Mouse (Mus musculus) MEL (cell line): ENCODE data around the gene Gm42791. TPM values are rescaled to one million over a fixed set of nuclear protein-coding genes. Genes with fewer than 3 reads are reported as not detected.

ENCODE experiments used
- DNase-seq: peaks from one replicate; pipeline ENCODE4 v3.0.0; 2011; ENCODE audit warnings: low read depth, low spot score
- H3K27ac ChIP-seq: 2 replicates; pipeline ENCODE4 v1.5.1; 2012; ENCODE audit warnings: low read depth, mild to moderate bottlenecking, control low read depth, low read length, moderate library complexity; ENCODE audit not compliant: control insufficient read depth
- H3K27me3 ChIP-seq, 2 experiments: fragments of 150-350 bp in 1 of 2; sonication (generic) in 1 of 2; 2 replicates each; pipeline ENCODE4 v1.6.1; 2012; ENCODE audit warnings: low read length in 2 of 2, mild to moderate bottlenecking in 2 of 2, improper control_type of control experiment in 1 of 2, moderate library complexity in 1 of 2; ENCODE audit not compliant: insufficient read depth in 2 of 2, control insufficient read depth in 1 of 2
- H3K36me3 ChIP-seq, 2 experiments: 2 replicates each; pipeline ENCODE4 v1.6.1; 2012 to 2014; ENCODE audit warnings: low read length in 2 of 2, improper control_type of control experiment in 1 of 2, inconsistent platforms in 1 of 2, mild to moderate bottlenecking in 1 of 2; ENCODE audit not compliant: insufficient read depth in 2 of 2, control insufficient read depth in 1 of 2
- H3K4me1 ChIP-seq, 2 experiments: fragments of 150-350 bp in 1 of 2; sonication (generic) in 1 of 2; 2 replicates each; pipeline ENCODE4 v1.6.1; 2012; ENCODE audit warnings: low read length in 2 of 2, improper control_type of control experiment in 1 of 2, mild to moderate bottlenecking in 1 of 2; ENCODE audit not compliant: insufficient read depth in 2 of 2, control insufficient read depth in 1 of 2
- H3K4me3 ChIP-seq, 2 experiments: fragments of 150-350 bp in 1 of 2; sonication (generic) in 1 of 2; 2 replicates each; pipeline ENCODE4 v1.5.1; 2012; ENCODE audit warnings: low read depth in 2 of 2, low read length in 2 of 2, mild to moderate bottlenecking in 2 of 2, moderate library complexity in 2 of 2, control low read depth in 1 of 2, improper control_type of control experiment in 1 of 2; ENCODE audit not compliant: control insufficient read depth in 1 of 2, insufficient read depth in 1 of 2
- H3K79me2 ChIP-seq: 2 replicates; pipeline ENCODE4 v1.6.1; 2012; ENCODE audit warnings: mild to moderate bottlenecking, low read length, moderate library complexity; ENCODE audit not compliant: control insufficient read depth, poor library complexity, insufficient read depth
- H3K9ac ChIP-seq: 2 replicates; pipeline ENCODE4 v1.6.1; 2012; ENCODE audit warnings: low read depth, mild to moderate bottlenecking, control low read depth, low read length, moderate library complexity; ENCODE audit not compliant: control insufficient read depth, poor library complexity, severe bottlenecking
- H3K9me3 ChIP-seq: fragments of 150-350 bp; sonication (generic); replicated peaks from 2 replicates; pipeline ENCODE4 v1.6.1; 2012; ENCODE audit warnings: mild to moderate bottlenecking, low read length, improper control_type of control experiment, moderate library complexity; ENCODE audit not compliant: insufficient read depth
- BHLHE40 ChIP-seq: IDR thresholded peaks from 2 replicates; pipeline ENCODE4 v1.6.1; 2012; ENCODE audit warnings: low read depth, mild to moderate bottlenecking, inconsistent platforms, low read length, improper control_type of control experiment, borderline replicate concordance
- CTCF ChIP-seq, 3 experiments: IDR thresholded peaks in 2 of 3; conservative IDR thresholded peaks in 1 of 3; 2 replicates each; pipeline ENCODE4 v1.5.1; 2011 to 2012; ENCODE audit warnings: low read length in 3 of 3, low read depth in 2 of 3, mild to moderate bottlenecking in 2 of 3, improper control_type of control experiment in 1 of 3, inconsistent platforms in 1 of 3, mixed read lengths in 1 of 3, moderate library complexity in 1 of 3; ENCODE audit not compliant: control insufficient read depth in 1 of 3, insufficient read depth in 1 of 3, poor library complexity in 1 of 3, severe bottlenecking in 1 of 3
- E2F4 ChIP-seq: IDR thresholded peaks from 2 replicates; pipeline ENCODE4 v1.6.1; 2011; ENCODE audit warnings: low read depth, low read length, improper control_type of control experiment, borderline replicate concordance
- ELF1 ChIP-seq: IDR thresholded peaks from 2 replicates; pipeline ENCODE4 v1.6.1; 2014; ENCODE audit warnings: low read depth, mild to moderate bottlenecking, inconsistent platforms, low read length, improper control_type of control experiment, moderate library complexity
- EP300 ChIP-seq, 2 experiments: IDR thresholded peaks; 2 replicates each; pipeline ENCODE4 v1.6.1; 2011; ENCODE audit warnings: improper control_type of control experiment in 2 of 2, low read length in 2 of 2, low read depth in 1 of 2, mild to moderate bottlenecking in 1 of 2
- ETS1 ChIP-seq: IDR thresholded peaks from 2 replicates; pipeline ENCODE4 v1.6.1; 2012; ENCODE audit warnings: low read depth, mild to moderate bottlenecking, inconsistent platforms, low read length, improper control_type of control experiment, moderate library complexity
- GABPA ChIP-seq: IDR thresholded peaks from 2 replicates; pipeline ENCODE4 v1.6.1; 2012; ENCODE audit warnings: low read depth, mild to moderate bottlenecking, inconsistent platforms, low read length, improper control_type of control experiment, moderate library complexity
- GATA1 ChIP-seq: IDR thresholded peaks from 2 replicates; pipeline ENCODE4 v1.6.1; 2011; ENCODE audit warnings: low read depth, low read length, improper control_type of control experiment
- HCFC1 ChIP-seq: IDR thresholded peaks from 2 replicates; pipeline ENCODE4 v1.6.1; 2012; ENCODE audit warnings: low read depth, mild to moderate bottlenecking, inconsistent platforms, low read length, improper control_type of control experiment, moderate library complexity
- JUND ChIP-seq: IDR thresholded peaks from 2 replicates; pipeline ENCODE4 v1.6.1; 2011; ENCODE audit warnings: low read depth, mild to moderate bottlenecking, improper control_type of control experiment, low read length
- MAFK ChIP-seq: IDR thresholded peaks from 2 replicates; pipeline ENCODE4 v1.6.1; 2011; ENCODE audit warnings: low read depth, mild to moderate bottlenecking, low read length, improper control_type of control experiment, borderline replicate concordance
- MAZ ChIP-seq: IDR thresholded peaks from 2 replicates; pipeline ENCODE4 v1.6.1; 2012; ENCODE audit warnings: low read depth, mild to moderate bottlenecking, inconsistent platforms, low read length, improper control_type of control experiment
- MEF2A ChIP-seq: IDR thresholded peaks from 2 replicates; pipeline ENCODE4 v1.6.1; 2014; ENCODE audit warnings: low read depth, mild to moderate bottlenecking, inconsistent platforms, low read length, improper control_type of control experiment; ENCODE audit not compliant: poor library complexity, insufficient replicate concordance, severe bottlenecking; ENCODE audit errors: extremely low read depth
- MXI1 ChIP-seq: IDR thresholded peaks from 2 replicates; pipeline ENCODE4 v1.6.1; 2011; ENCODE audit warnings: mild to moderate bottlenecking, low read depth, low read length, improper control_type of control experiment
- MYB ChIP-seq: IDR thresholded peaks from 2 replicates; pipeline ENCODE4 v1.6.1; 2011; ENCODE audit warnings: mild to moderate bottlenecking, low read depth, low read length, improper control_type of control experiment
- MYC ChIP-seq: IDR thresholded peaks from 2 replicates; pipeline ENCODE4 v1.6.1; 2011; ENCODE audit warnings: low read depth, mild to moderate bottlenecking, low read length, improper control_type of control experiment, moderate library complexity
- NRF1 ChIP-seq: IDR thresholded peaks from 2 replicates; pipeline ENCODE4 v1.6.1; 2014; ENCODE audit warnings: low read depth, mild to moderate bottlenecking, inconsistent platforms, low read length, improper control_type of control experiment, moderate library complexity; ENCODE audit not compliant: poor library complexity, insufficient read depth, severe bottlenecking
- POLR2A ChIP-seq, 2 experiments: IDR thresholded peaks; 2 replicates each; pipeline ENCODE4 v1.6.1; 2011 to 2012; ENCODE audit warnings: low read length in 2 of 2, mild to moderate bottlenecking in 2 of 2, control low read depth in 1 of 2, improper control_type of control experiment in 1 of 2, low read depth in 1 of 2, moderate library complexity in 1 of 2; ENCODE audit not compliant: control insufficient read depth in 1 of 2, insufficient read depth in 1 of 2, poor library complexity in 1 of 2
- POLR2AphosphoS5 ChIP-seq: IDR thresholded peaks from 2 replicates; pipeline ENCODE4 v1.6.1; 2012; ENCODE audit warnings: low read depth, borderline replicate concordance, mild to moderate bottlenecking, inconsistent platforms, low read length, moderate library complexity, mixed read lengths
- RCOR1 ChIP-seq: IDR thresholded peaks from 2 replicates; pipeline ENCODE4 v1.6.1; 2012; ENCODE audit warnings: low read depth, mild to moderate bottlenecking, inconsistent platforms, low read length, improper control_type of control experiment
- SIN3A ChIP-seq: IDR thresholded peaks from 2 replicates; pipeline ENCODE4 v1.6.1; 2012; ENCODE audit warnings: low read length, improper control_type of control experiment, inconsistent platforms
- TAL1 ChIP-seq: IDR thresholded peaks from 2 replicates; pipeline ENCODE4 v1.6.1; 2012; ENCODE audit warnings: mild to moderate bottlenecking, inconsistent platforms, low read length, moderate library complexity, mixed read lengths
- TBP ChIP-seq: IDR thresholded peaks from 2 replicates; pipeline ENCODE4 v1.8.0; 2011; ENCODE audit warnings: low read depth, low read length, improper control_type of control experiment
- TCF12 ChIP-seq: IDR thresholded peaks from 2 replicates; pipeline ENCODE4 v1.6.1; 2014; ENCODE audit warnings: low read depth, mild to moderate bottlenecking, inconsistent platforms, low read length, improper control_type of control experiment, moderate library complexity
- USF1 ChIP-seq: IDR thresholded peaks from 2 replicates; pipeline ENCODE4 v1.6.1; 2014; ENCODE audit warnings: low read depth, mild to moderate bottlenecking, inconsistent platforms, low read length, improper control_type of control experiment, moderate library complexity
- ZC3H11A ChIP-seq: IDR thresholded peaks from 2 replicates; pipeline ENCODE4 v1.6.1; 2012; ENCODE audit warnings: low read depth, mild to moderate bottlenecking, inconsistent platforms, low read length, improper control_type of control experiment
- ZKSCAN1 ChIP-seq: IDR thresholded peaks from 2 replicates; pipeline ENCODE4 v1.6.1; 2012; ENCODE audit warnings: low read depth, mild to moderate bottlenecking, inconsistent platforms, low read length, improper control_type of control experiment, moderate library complexity
- ZMIZ1 ChIP-seq: IDR thresholded peaks from 2 replicates; pipeline ENCODE4 v1.6.1; 2012; ENCODE audit warnings: low read depth, mild to moderate bottlenecking, inconsistent platforms, low read length, improper control_type of control experiment, moderate library complexity
- ZNF384 ChIP-seq: IDR thresholded peaks from 2 replicates; pipeline ENCODE4 v1.6.1; 2012; ENCODE audit warnings: low read depth, mild to moderate bottlenecking, inconsistent platforms, low read length, improper control_type of control experiment
- polyA plus RNA-seq, 2 experiments: library from polyadenylated mRNA; stranded (reverse) in 1 of 2; unstranded in 1 of 2; fragments of >175 nt in 1 of 2; fragments of >200 nt in 1 of 2; gene quantifications; 2 replicates each; pipeline versions ENCODE4 v1.2.1 to v1.2.4; 2012; ENCODE audit warnings: low replicate concordance in 2 of 2, low read depth in 1 of 2; ENCODE audit not compliant: insufficient read length in 2 of 2, insufficient read depth in 1 of 2, missing spikeins in 1 of 2
- total RNA-seq: library from RNA; depleted of rRNA; stranded (reverse); fragments of 300-350 nt; gene quantifications from 2 replicates; pipeline ENCODE4 v1.2.3, GENCODE M21; 2012

Gene Gm42791
- total and polyA plus RNA-seq, 3 experiments, result 1.2 to 2.1 TPM; not detected in 1

DNA sequence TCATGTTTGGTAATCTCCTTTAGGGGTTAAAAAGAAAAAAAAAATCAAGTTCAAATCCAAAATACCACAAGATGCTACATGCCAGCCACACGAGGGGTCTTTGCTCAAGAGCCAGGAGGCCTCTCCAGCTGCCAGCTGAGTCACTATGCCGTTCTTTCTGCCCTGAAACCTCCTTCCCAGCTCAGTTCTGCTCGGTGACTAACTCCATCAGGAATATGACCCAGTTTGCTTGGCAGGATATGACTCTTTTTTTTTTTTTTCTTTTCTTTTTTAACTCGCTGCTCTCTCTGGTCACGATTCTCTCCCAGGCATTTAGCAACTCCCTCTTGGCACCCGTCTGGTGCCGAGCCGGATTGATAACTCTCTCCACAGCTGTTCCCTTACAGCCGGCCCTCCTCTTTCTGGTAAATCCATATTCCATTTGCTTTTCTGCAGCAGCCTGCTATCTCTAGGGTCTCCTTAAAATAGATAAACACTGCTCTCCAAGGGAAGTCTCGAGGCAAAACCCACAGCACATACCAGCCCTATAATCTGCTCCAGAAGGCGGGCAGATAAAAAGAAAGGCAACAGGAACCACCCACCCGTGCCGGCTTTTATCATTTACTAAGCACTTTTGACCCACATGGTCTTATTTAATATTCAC lies 29.1 kb downstream of the Gm42791 start:
- H3K9ac ChIP-seq, result peak overlapping the region; percentile 50
- DNase-seq, result peak; percentile 89
- H3K4me3 ChIP-seq, result peak overlapping the region; percentile 38 to 43
- H3K4me1 ChIP-seq, result peaks cover 15 to 32% of the 10 kb centered on the region in 2 experiments
- peak overlapping the region; percentile 77 for H3K27ac ChIP-seq
- no peaks in the 10 kb centered on the region for H3K9me3 ChIP-seq
- no peaks in the 10 kb centered on the region for H3K27me3 ChIP-seq
- H3K36me3 ChIP-seq, result peaks cover 0 to 26% of the 10 kb centered on the region in 2 experiments; a peak in 2 of 4 replicates
- H3K79me2 ChIP-seq, result no peaks in the 10 kb centered on the region
- no peak for TF ChIP-seq ZKSCAN1
- TF ChIP-seq TAL1, result peak; percentile 82
- peak; percentile 90 to 96 for TF ChIP-seq EP300 (IDR thresholded peaks at IDR 0.05; ENCODE audit: low read depth in 1 of 2, low read length in 2 of 2)
- TF ChIP-seq TCF12, result peak; percentile 94
- TF ChIP-seq MYC, result peak; percentile 92
- peak; percentile 65; the same call in 1 of the 2 replicates for TF ChIP-seq MEF2A
- peak; percentile 97 for TF ChIP-seq BHLHE40
- peak; percentile 97 for TF ChIP-seq ETS1
- TF ChIP-seq TBP, result peak; percentile 56
- TF ChIP-seq POLR2AphosphoS5, result no peak
- TF ChIP-seq NRF1, result no peak
- TF ChIP-seq GABPA, result no peak
- 0 out of 2 replicates have a peak, but pooled peaks have one; percentile 22 for TF ChIP-seq ELF1
- TF ChIP-seq JUND, result no peak
- TF ChIP-seq MAFK, result peak; percentile 56; the same call in 1 of the 2 replicates
- TF ChIP-seq MAZ, result no peak
- TF ChIP-seq USF1, result no peak
- TF ChIP-seq POLR2A (IDR thresholded peaks at IDR 0.05; ENCODE audit: control insufficient read depth in 1 of 2, insufficient read depth in 1 of 2, low read depth in 1 of 2, low read length in 2 of 2, poor library complexity in 1 of 2), result no peak
- no peak for TF ChIP-seq ZC3H11A
- TF ChIP-seq ZMIZ1, result no peak
- peak; percentile 96 for TF ChIP-seq SIN3A
- TF ChIP-seq RCOR1, result peak; percentile 95
- TF ChIP-seq CTCF (IDR thresholded peaks at IDR 0.05 in 2 of 3, conservative IDR thresholded peaks at IDR 0.05 in 1 of 3; ENCODE audit: control insufficient read depth in 1 of 3, insufficient read depth in 1 of 3, low read depth in 2 of 3, low read length in 3 of 3, poor library complexity in 1 of 3, severe bottlenecking in 1 of 3), result no peak
- peak; percentile 97 for TF ChIP-seq GATA1
- TF ChIP-seq MXI1, result peak; percentile 96
- 0 out of 2 replicates have a peak, but pooled peaks have one; percentile 27 for TF ChIP-seq HCFC1
- peak; percentile 29; the same call in 1 of the 2 replicates for TF ChIP-seq MYB
- TF ChIP-seq ZNF384, result peak; percentile 80
- no peak for TF ChIP-seq E2F4
